Mouse (Mus musculus): Measurements from ENCODE around the gene Nup155. TPM values are rescaled to one million over a fixed set of nuclear protein-coding genes. Genes with fewer than 3 reads are reported as not detected.
A peak's percentile ranks its signal among the peaks of the same experiment; 100 is the strongest.
"Not testable (repeated sequence)": the region's sequence is repeated elsewhere in the genome, so short reads cannot be mapped to it uniquely, and the experiment has no call there.

Gene Nup155
- 5.1 and 5.5 TPM in 2 replicates for polyA plus RNA-seq (2012; rRNA removed)

DNA sequence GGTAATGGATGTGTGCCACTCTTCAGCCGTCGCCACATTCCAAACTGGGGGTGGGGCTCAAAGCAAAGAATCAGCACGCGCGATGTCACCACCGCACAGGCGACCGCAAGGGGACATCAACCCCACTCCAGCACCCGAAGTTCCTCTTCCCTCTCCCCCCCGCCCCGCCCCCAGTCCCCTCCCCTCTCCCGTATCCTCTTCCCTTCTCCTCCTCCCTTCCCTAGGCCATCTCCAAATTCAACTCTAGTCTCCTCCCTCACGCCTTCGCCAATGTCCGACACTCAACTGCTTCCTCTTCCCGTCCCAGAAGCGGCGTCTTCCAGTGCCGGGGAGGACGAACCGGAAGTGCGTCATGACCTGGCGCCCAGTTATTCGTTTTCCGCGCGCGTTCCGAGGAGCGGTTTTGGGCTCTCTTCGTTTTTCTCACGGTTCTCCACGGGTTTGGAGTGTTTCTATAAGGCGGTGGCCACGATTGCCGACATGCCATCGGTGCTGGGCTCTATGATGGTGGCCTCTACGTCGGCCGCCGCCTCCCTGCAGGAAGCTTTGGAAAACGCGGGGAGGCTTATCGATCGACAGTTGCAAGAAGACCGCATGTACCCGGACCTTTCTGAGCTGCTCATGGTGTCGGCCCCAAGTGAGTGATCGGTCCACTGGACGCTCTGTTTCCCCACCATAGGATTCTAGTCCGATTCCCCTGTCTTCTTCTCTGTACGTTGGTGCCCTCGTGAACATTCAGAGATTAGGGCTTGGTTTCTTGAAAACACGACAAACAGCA, at the start of gene Nup155:
Gene Nup155 (plus strand): TSS at position 308 of the 778 bp plus-strand sequence.
- Histone ChIP-seq H3K27ac (ENCODE audit: insufficient read depth, low read depth, low read length) (no peak within 1 kb of the TSS), H3K4me3 (ENCODE audit: insufficient read depth, low read depth, low read length) (peak within 1 kb of the TSS; percentile 78), H3K4me1 (ENCODE audit: control insufficient read depth, insufficient read depth, low read length) (no peaks in the 10 kb centered on the region; the same call in 1 of the 2 replicates), H3K36me3 (ENCODE audit: control insufficient read depth, insufficient read depth, low read length) (peaks cover 2% of the 10 kb centered on the region; the same call in 1 of the 2 replicates), H3K27me3 (replicated peaks; ENCODE audit: control insufficient read depth, insufficient read depth, low read length) (no peaks in the 10 kb centered on the region)
- peak; percentile 60 for TF ChIP-seq POLR2A (IDR thresholded peaks at IDR 0.05; ENCODE audit: low read depth, low read length)
- TF ChIP-seq CTCF (conservative IDR thresholded peaks at IDR 0.05; ENCODE audit: insufficient read depth, insufficient read length, low read depth, low read length): no peak
- under 1% methylated on average over 53 of the region's 54 CpGs for WGBS
- DNase-seq: peak; percentile 95

DNA sequence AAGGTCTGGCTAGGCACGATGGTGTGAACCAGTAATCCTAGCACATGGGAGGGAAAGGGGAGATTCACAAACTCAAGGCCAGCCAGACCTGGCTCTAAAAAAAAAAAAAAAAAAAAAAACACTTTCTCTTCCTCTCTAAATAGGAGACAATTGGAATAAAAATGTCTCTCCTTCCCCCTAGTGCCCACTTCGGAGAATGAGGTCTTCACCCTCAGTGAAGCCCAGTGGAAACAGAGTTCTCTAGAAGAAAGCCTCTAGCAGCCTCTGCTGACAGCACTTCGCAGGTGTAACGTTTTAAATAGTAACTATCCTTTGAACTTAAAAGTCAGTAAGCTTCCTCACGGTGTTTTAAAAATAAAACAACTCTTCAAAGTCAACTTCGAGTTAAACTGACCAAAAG, 43.9 kb upstream of the Nup155 start:
- no peaks in the 10 kb centered on the region for H3K27me3 ChIP-seq (replicated peaks; ENCODE audit: control insufficient read depth, insufficient read depth, low read length)
- WGBS: 27% methylated on average over 6 of the region's 6 CpGs
- no peak for DNase-seq
- no peaks in the 10 kb centered on the region for H3K36me3 ChIP-seq (ENCODE audit: control insufficient read depth, insufficient read depth, low read length)
- no peak overlapping the region for H3K27ac ChIP-seq (ENCODE audit: insufficient read depth, low read depth, low read length)
- no peak for TF ChIP-seq CTCF (conservative IDR thresholded peaks at IDR 0.05; ENCODE audit: insufficient read depth, insufficient read length, low read depth, low read length)
- H3K4me3 ChIP-seq (ENCODE audit: insufficient read depth, low read depth, low read length): no peak overlapping the region
- no peaks in the 10 kb centered on the region for H3K4me1 ChIP-seq (ENCODE audit: control insufficient read depth, insufficient read depth, low read length)

DNA sequence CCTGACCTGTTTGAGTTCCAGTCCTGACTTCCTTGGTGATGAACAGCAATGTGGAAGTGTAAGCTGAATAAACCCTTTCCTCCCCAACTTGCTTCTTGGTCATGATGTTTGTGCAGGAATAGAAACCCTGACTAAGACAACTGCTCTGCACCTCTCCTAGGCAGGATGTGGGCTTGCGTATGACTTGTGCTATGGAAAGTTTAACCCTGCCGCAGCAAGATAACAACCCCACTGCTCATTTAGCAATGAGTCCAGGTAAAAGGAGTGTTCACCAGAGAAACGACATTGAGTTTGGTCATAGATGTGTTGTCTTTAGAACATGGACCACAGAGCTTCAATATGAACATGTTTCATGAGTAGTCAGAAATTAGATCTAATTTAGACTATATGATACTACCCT, 35.9 kb upstream of the Nup155 start:
- 94% methylated on average over 3 of the region's 3 CpGs for WGBS
- not testable (repeated sequence) for H3K27me3 ChIP-seq (replicated peaks; ENCODE audit: control insufficient read depth, insufficient read depth, low read length); H3K27ac ChIP-seq (ENCODE audit: insufficient read depth, low read depth, low read length); H3K36me3 ChIP-seq (ENCODE audit: control insufficient read depth, insufficient read depth, low read length); H3K4me3 ChIP-seq (ENCODE audit: insufficient read depth, low read depth, low read length); DNase-seq; H3K4me1 ChIP-seq (ENCODE audit: control insufficient read depth, insufficient read depth, low read length)

DNA sequence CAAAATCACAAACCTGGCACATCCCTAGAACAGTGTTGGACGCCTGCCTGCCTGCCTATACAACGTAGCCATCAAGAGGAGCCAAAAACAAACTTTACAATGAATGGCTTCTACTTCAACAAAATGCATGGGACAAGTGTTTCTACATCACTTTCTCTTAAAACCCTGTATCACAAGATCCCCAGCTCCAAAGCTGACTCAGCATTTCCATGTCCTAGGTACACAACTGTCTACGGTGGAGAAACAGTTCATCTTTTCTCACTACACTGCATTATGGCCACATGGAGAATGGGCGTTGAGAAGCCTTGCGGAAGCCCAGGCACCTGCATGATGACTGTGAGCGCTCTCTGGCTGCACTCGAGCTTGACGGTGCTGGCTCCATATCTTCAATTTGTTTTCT, 26.9 kb upstream of the Nup155 start:
- H3K27ac ChIP-seq (ENCODE audit: insufficient read depth, low read depth, low read length): no peak overlapping the region
- H3K4me1 ChIP-seq (ENCODE audit: control insufficient read depth, insufficient read depth, low read length): no peaks in the 10 kb centered on the region
- TF ChIP-seq POLR2A (IDR thresholded peaks at IDR 0.05; ENCODE audit: low read depth, low read length) (no peak), CTCF (conservative IDR thresholded peaks at IDR 0.05; ENCODE audit: insufficient read depth, insufficient read length, low read depth, low read length) (no peak)
- WGBS: 92% methylated on average over 8 of the region's 8 CpGs
- no peak overlapping the region for H3K4me3 ChIP-seq (ENCODE audit: insufficient read depth, low read depth, low read length)
- DNase-seq: no peak
- peaks cover 4% of the 10 kb centered on the region; the same call in 1 of the 2 replicates for H3K36me3 ChIP-seq (ENCODE audit: control insufficient read depth, insufficient read depth, low read length)
- H3K27me3 ChIP-seq (replicated peaks; ENCODE audit: control insufficient read depth, insufficient read depth, low read length): no peaks in the 10 kb centered on the region

DNA sequence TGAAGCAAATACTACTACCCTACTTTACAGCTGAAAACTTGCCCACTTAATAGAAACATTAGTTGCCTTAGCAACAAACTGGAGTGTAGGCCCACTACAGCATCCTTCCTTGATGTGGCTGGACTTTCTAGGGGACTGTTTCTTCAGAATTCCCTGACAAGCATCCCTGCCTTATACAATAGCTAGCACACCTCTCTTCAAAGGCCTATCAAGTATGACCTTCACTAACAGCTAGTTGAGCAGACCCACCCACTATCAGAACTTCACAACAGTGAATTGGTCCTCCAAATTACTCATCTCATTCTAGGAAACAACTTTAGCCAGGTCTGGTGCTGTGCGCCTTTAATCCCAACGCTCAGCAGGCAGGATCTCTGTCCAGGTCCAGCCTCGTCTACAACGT, 21.8 kb upstream of the Nup155 start:
- TF ChIP-seq CTCF (conservative IDR thresholded peaks at IDR 0.05; ENCODE audit: insufficient read depth, insufficient read length, low read depth, low read length) (no peak), POLR2A (IDR thresholded peaks at IDR 0.05; ENCODE audit: low read depth, low read length) (no peak)
- no peak overlapping the region for H3K4me3 ChIP-seq (ENCODE audit: insufficient read depth, low read depth, low read length)
- no peak for DNase-seq
- no peaks in the 10 kb centered on the region; the same call in 1 of the 2 replicates for H3K4me1 ChIP-seq (ENCODE audit: control insufficient read depth, insufficient read depth, low read length)
- WGBS: 96% methylated on average over 4 of the region's 4 CpGs
- H3K27me3 ChIP-seq (replicated peaks; ENCODE audit: control insufficient read depth, insufficient read depth, low read length): no peaks in the 10 kb centered on the region
- H3K27ac ChIP-seq (ENCODE audit: insufficient read depth, low read depth, low read length): no peak overlapping the region
- peaks cover 1% of the 10 kb centered on the region; the same call in 1 of the 2 replicates for H3K36me3 ChIP-seq (ENCODE audit: control insufficient read depth, insufficient read depth, low read length)

DNA sequence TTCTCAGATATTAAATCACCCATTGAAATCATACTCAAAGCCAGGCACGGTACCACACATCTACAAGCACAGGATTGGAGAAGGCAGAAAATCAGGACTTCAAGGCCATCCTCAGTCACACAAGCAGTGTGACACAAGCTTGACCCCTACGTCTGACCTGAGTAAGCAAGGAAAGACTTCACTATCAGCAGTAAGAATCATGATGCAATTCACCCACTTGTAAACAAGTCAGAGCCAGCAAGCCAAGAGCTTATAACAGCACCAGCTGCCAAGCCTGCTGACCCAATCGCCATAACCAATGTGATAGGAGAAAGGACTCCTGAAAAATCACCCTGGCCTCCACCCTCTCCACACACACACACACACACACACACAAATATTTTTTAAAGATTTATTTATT, 20.4 kb upstream of the Nup155 start:
- 71% methylated on average over 3 of the region's 3 CpGs for WGBS
- TF ChIP-seq CTCF (conservative IDR thresholded peaks at IDR 0.05; ENCODE audit: insufficient read depth, insufficient read length, low read depth, low read length) (no peak), POLR2A (IDR thresholded peaks at IDR 0.05; ENCODE audit: low read depth, low read length) (no peak)
- Histone ChIP-seq H3K27ac (ENCODE audit: insufficient read depth, low read depth, low read length) (peak overlapping the region; percentile 86), H3K36me3 (ENCODE audit: control insufficient read depth, insufficient read depth, low read length) (peaks cover 3% of the 10 kb centered on the region; the same call in 1 of the 2 replicates), H3K4me1 (ENCODE audit: control insufficient read depth, insufficient read depth, low read length) (no peaks in the 10 kb centered on the region; the same call in 1 of the 2 replicates), H3K4me3 (ENCODE audit: insufficient read depth, low read depth, low read length) (no peak overlapping the region), H3K27me3 (replicated peaks; ENCODE audit: control insufficient read depth, insufficient read depth, low read length) (no peaks in the 10 kb centered on the region)
- DNase-seq: peak; percentile 66

DNA sequence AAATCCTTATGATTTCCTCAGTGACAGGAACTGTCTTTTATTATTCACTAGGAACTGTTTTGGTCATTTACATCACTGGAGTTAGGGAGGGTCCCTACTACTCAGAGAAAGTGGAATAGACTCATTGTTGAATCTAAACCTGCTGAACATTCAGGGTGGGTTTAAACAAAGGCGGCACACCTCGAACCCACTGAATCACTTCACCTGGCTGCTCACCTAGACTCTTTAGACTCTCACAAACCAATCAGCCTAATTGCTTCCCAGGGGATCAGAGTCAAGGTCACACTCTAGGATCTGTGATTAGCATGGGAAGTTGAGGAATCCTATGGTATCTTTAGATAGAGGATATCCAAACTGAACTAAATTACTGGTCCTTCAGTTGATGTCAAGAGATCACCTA, 18.4 kb upstream of the Nup155 start:
- H3K27me3 ChIP-seq (replicated peaks; ENCODE audit: control insufficient read depth, insufficient read depth, low read length): no peaks in the 10 kb centered on the region
- DNase-seq: no peak
- WGBS: 97% methylated on average over 2 of the region's 2 CpGs
- TF ChIP-seq CTCF (conservative IDR thresholded peaks at IDR 0.05; ENCODE audit: insufficient read depth, insufficient read length, low read depth, low read length) (no peak), POLR2A (IDR thresholded peaks at IDR 0.05; ENCODE audit: low read depth, low read length) (no peak)
- H3K27ac ChIP-seq (ENCODE audit: insufficient read depth, low read depth, low read length): no peak overlapping the region
- H3K4me3 ChIP-seq (ENCODE audit: insufficient read depth, low read depth, low read length): no peak overlapping the region
- no peaks in the 10 kb centered on the region; the same call in 1 of the 2 replicates for H3K4me1 ChIP-seq (ENCODE audit: control insufficient read depth, insufficient read depth, low read length)
- peaks cover 3% of the 10 kb centered on the region; the same call in 1 of the 2 replicates for H3K36me3 ChIP-seq (ENCODE audit: control insufficient read depth, insufficient read depth, low read length)

DNA sequence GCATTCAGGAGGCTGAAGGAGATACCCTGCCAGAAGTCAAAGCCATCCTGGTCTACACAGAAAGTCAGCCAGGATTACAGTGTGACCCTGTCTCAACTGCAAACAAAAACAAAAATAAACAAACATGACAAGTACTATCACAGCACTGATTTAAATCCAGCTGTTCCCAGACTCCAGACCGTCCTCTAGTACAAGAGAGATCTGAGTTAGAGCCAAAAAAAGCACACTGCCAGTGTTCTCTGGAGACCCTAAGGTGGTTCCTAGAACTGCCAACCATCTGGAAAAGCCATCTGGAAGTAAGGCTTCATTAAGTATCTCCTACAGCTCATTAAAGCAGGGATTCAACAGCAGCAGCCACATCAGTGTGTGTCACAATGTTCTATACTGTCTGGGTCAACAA, 16.4 kb upstream of the Nup155 start:
- H3K4me3 ChIP-seq (ENCODE audit: insufficient read depth, low read depth, low read length); H3K27ac ChIP-seq (ENCODE audit: insufficient read depth, low read depth, low read length); H3K36me3 ChIP-seq (ENCODE audit: control insufficient read depth, insufficient read depth, low read length); DNase-seq; H3K4me1 ChIP-seq (ENCODE audit: control insufficient read depth, insufficient read depth, low read length); H3K27me3 ChIP-seq (replicated peaks; ENCODE audit: control insufficient read depth, insufficient read depth, low read length): not testable (repeated sequence)
- WGBS: 52% methylated on average over 1 of the region's 1 CpGs
